Mouse (Mus musculus) heart, postnatal 0 days (tissue): ENCODE measurements at regions not wholly inside any gene's neighbourhood (a gene's known extent, or its start where the extent isn't known, plus 50 kb on each side); places are given as distances from the start of the nearest gene placed in this dataset.

ENCODE experiments used
- ATAC-seq: fragments of 200-750 bp; cut with Nextera tagmentation; 2 replicates; pipeline ENCODE4 v1.8.0; 2017; ENCODE audit warnings: low read depth, moderate number of reproducible peaks, moderate library complexity; ENCODE audit not compliant: insufficient read depth
- DNase-seq: peaks from one replicate; pipeline ENCODE4 v3.0.0-alpha.2; 2016; ENCODE audit warnings: low spot score
- H3K27ac ChIP-seq: fragments of 300-500 bp; sonication (generic); 2 replicates; pipeline ENCODE4 v1.5.1; 2014; ENCODE audit warnings: low read depth, mild to moderate bottlenecking
- H3K27me3 ChIP-seq: fragments of 300-500 bp; sonication (generic); 2 replicates; pipeline ENCODE4 v1.6.1; 2014; ENCODE audit warnings: low read length, mixed read lengths; ENCODE audit not compliant: control insufficient read depth, insufficient read depth
- H3K36me3 ChIP-seq: fragments of 300-500 bp; sonication (generic); replicated peaks from 2 replicates; pipeline ENCODE4 v1.6.1; 2014; ENCODE audit warnings: low read length, mixed read lengths; ENCODE audit not compliant: control insufficient read depth, insufficient read depth
- H3K4me1 ChIP-seq: fragments of 300-500 bp; sonication (generic); 2 replicates; pipeline ENCODE4 v1.6.1; 2014; ENCODE audit warnings: antibody characterized with exemption; ENCODE audit not compliant: control insufficient read depth, insufficient read depth
- H3K4me2 ChIP-seq: fragments of 300-500 bp; sonication (generic); 2 replicates; pipeline ENCODE4 v1.6.1; 2014; ENCODE audit warnings: low read depth, mild to moderate bottlenecking, low read length, moderate library complexity
- H3K4me3 ChIP-seq: fragments of 300-500 bp; sonication (generic); 2 replicates; pipeline ENCODE4 v1.5.1; 2014; ENCODE audit warnings: low read depth, low read length
- H3K9ac ChIP-seq: fragments of 300-500 bp; sonication (generic); replicated peaks from 2 replicates; pipeline ENCODE4 v1.6.1; 2014; ENCODE audit warnings: low read depth, low read length, mixed read lengths
- H3K9me3 ChIP-seq: fragments of 300-500 bp; sonication (generic); replicated peaks from 2 replicates; pipeline ENCODE4 v1.6.1; 2016; ENCODE audit warnings: low read length; ENCODE audit not compliant: control insufficient read depth
- CTCF ChIP-seq: IDR thresholded peaks from 2 replicates; pipeline ENCODE4 v1.5.1; 2016; ENCODE audit warnings: antibody characterized with exemption, control low read depth, low read depth
- EP300 ChIP-seq: IDR thresholded peaks from 2 replicates; pipeline ENCODE4 v1.6.1; 2016; ENCODE audit warnings: antibody characterized with exemption, low read depth
- WGBS: fragments of 180-500 bp; shearing (Covaris S2); extraction: QIAGEN DNeasy Blood & Tissue Kit; methylation state at CpG from one replicate; pipeline ENCODE4 v1.1.7; 2014; 5-methylcytosine and 5-hydroxymethylcytosine counted together

GRCm38 (mm10) chr6:84315175-84315912 is 278.4 kb downstream of the Cyp26b1 start:
- Histone ChIP-seq H3K4me3 (no peak overlapping the region), H3K9me3 (no peaks in the 10 kb centered on the region), H3K9ac (no peak overlapping the region), H3K27me3 (peaks cover 3% of the 10 kb centered on the region; the same call in 1 of the 2 replicates), H3K36me3 (no peaks in the 10 kb centered on the region), H3K4me2 (no peak overlapping the region), H3K4me1 (peaks cover 7% of the 10 kb centered on the region; the same call in 1 of the 2 replicates), H3K27ac (no peak overlapping the region)
- DNase-seq, result no peak
- 68% methylated on average over 8 of the region's 8 CpGs for WGBS
- TF ChIP-seq EP300, result no peak
- TF ChIP-seq CTCF, result no peak
- no peak for ATAC-seq

DNA sequence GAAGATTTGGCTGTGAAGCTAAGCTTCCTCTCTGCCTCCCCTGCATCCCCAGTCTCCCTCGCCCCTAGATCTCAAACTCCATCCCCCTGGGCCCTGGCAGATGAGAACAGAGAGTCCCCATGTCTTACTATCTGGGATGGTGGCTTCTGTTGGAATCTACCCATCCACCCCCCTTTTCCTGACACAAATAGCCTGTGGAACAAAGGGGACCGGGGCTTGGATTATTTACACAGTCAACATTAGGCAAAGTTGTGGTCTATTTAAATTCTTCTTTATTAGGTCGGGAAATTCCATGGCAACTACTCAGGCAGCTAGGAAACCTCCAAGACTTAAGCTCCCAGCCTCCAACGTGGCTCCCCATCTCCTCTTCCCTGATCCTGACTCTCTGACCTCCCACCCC is 279.9 kb downstream of the Cyp26b1 start:
- H3K27me3 ChIP-seq, result peaks cover 3% of the 10 kb centered on the region; the same call in 1 of the 2 replicates
- no peak overlapping the region for H3K27ac ChIP-seq
- H3K4me2 ChIP-seq, result no peak overlapping the region
- H3K36me3 ChIP-seq, result no peaks in the 10 kb centered on the region
- H3K4me1 ChIP-seq, result peaks cover 4% of the 10 kb centered on the region; the same call in 1 of the 2 replicates
- DNase-seq (no peak), ATAC-seq (no peak)
- WGBS, result 32% methylated on average over 4 of the region's 4 CpGs
- TF ChIP-seq EP300 (no peak), CTCF (no peak)
- H3K9me3 ChIP-seq, result no peaks in the 10 kb centered on the region
- no peak overlapping the region for H3K4me3 ChIP-seq
- H3K9ac ChIP-seq, result no peak overlapping the region

DNA sequence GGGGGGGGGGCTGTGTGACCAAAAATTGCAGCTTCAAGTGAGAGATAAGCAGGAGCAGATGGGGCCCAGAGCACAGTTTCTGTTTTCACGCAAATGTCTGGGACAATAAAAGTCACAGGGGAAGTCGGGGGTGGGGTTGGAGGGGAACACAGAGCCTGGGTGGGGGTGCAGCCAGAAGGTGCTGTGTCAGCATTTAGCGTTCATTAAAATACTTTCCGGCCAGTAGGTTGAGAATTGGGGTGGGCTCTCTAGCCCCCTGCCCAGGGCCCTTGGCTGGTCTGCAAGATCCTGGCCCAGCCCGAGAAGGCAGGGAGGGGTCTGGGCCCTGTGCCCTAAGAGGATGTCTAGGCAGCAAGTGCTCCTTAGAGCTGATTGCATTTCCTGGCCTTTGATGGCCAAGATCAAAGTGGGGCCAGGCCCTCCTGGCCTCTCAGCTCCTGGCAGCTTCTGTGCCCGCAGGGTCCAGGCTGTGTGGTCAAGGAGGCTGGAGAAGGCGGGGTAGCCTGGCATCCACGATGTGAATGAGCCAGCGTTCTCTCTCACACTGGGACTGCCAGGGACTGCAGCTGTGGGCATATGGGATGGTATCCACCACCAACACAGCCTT is 283.0 kb downstream of the Cyp26b1 start:
- Histone ChIP-seq H3K36me3 (no peaks in the 10 kb centered on the region), H3K9me3 (no peaks in the 10 kb centered on the region), H3K4me3 (no peak overlapping the region), H3K4me2 (no peak overlapping the region), H3K27ac (no peak overlapping the region), H3K4me1 (peaks cover 1% of the 10 kb centered on the region; the same call in 1 of the 2 replicates), H3K9ac (no peak overlapping the region), H3K27me3 (no peaks in the 10 kb centered on the region)
- TF ChIP-seq CTCF, result no peak
- no peak for TF ChIP-seq EP300
- ATAC-seq, result no peak
- no peak for DNase-seq
- WGBS, result 60% methylated on average over 9 of the region's 9 CpGs

GRCm38 (mm10) chr6:84307556-84307955 is 286.2 kb downstream of the Cyp26b1 start:
- peaks cover 17% of the 10 kb centered on the region for H3K4me1 ChIP-seq
- no peak overlapping the region for H3K27ac ChIP-seq
- H3K9ac ChIP-seq, result no peak overlapping the region
- WGBS, result 71% methylated on average over 3 of the region's 3 CpGs
- ATAC-seq, result no peak
- H3K9me3 ChIP-seq, result no peaks in the 10 kb centered on the region
- H3K4me3 ChIP-seq, result no peak overlapping the region
- no peak for DNase-seq
- H3K36me3 ChIP-seq, result no peaks in the 10 kb centered on the region
- TF ChIP-seq CTCF (no peak), EP300 (no peak)
- H3K27me3 ChIP-seq, result no peaks in the 10 kb centered on the region
- no peak overlapping the region for H3K4me2 ChIP-seq

DNA sequence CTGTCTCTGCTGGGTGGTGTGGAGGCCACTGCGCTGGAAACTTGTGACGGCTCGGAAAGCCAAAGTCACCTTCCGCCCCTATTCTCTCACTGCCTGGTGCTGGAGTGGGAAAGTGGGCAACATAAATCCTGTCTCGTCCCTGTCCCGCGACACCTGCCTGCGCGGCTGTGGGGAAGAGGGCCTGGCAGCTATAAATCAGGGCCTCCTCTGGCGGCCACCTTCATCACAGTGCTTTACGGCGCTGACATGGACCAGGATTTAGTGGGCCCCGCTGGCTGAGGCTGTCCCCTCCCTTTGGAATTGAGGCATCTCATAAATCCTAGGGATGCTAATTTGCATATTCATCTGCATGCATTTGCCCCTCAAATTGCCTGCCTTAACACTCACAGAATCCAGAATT is 287.1 kb downstream of the Cyp26b1 start:
- ATAC-seq (no peak), DNase-seq (no peak)
- 85% methylated on average over 13 of the region's 13 CpGs for WGBS
- no peak overlapping the region for H3K27ac ChIP-seq
- no peak overlapping the region for H3K4me2 ChIP-seq
- no peaks in the 10 kb centered on the region for H3K9me3 ChIP-seq
- no peaks in the 10 kb centered on the region for H3K36me3 ChIP-seq
- TF ChIP-seq EP300, result no peak
- TF ChIP-seq CTCF, result no peak
- H3K4me3 ChIP-seq, result no peak overlapping the region
- no peaks in the 10 kb centered on the region for H3K27me3 ChIP-seq
- H3K9ac ChIP-seq, result no peak overlapping the region
- peaks cover 17% of the 10 kb centered on the region for H3K4me1 ChIP-seq
